Mouse (Mus musculus) CH12.LX (cell line): ENCODE measurements around the gene Samsn1. TPM values are rescaled to one million over a fixed set of nuclear protein-coding genes. Genes with fewer than 3 reads are reported as not detected.

Source experiments
- DNase-seq: peaks from one replicate; pipeline ENCODE4 v3.0.0-alpha.2; 2013; ENCODE audit errors: extremely low read depth
- H3K27ac ChIP-seq: 2 replicates; pipeline ENCODE4 v1.5.1; 2012; ENCODE audit warnings: low read depth, mild to moderate bottlenecking, control low read depth, moderate library complexity; ENCODE audit not compliant: insufficient read depth
- H3K27me3 ChIP-seq: replicated peaks from 2 replicates; pipeline ENCODE3; 2012; ENCODE audit warnings: inconsistent platforms
- H3K36me3 ChIP-seq, 2 experiments: replicated peaks in 1 of 2; 2 replicates each; pipeline versions ENCODE3 to v1.6.1; 2012; ENCODE audit warnings: inconsistent platforms in 1 of 2, low read length in 1 of 2, mild to moderate bottlenecking in 1 of 2, mixed read lengths in 1 of 2, moderate library complexity in 1 of 2; ENCODE audit not compliant: control insufficient read depth in 1 of 2, insufficient read depth in 1 of 2
- H3K4me1 ChIP-seq, 2 experiments: 2 replicates each; pipeline ENCODE4 v1.6.1; 2012; ENCODE audit warnings: inconsistent platforms in 1 of 2, moderate library complexity in 1 of 2; ENCODE audit not compliant: insufficient read depth in 2 of 2, control insufficient read depth in 1 of 2
- H3K4me2 ChIP-seq: 2 replicates; pipeline ENCODE4 v1.6.1; 2012; ENCODE audit warnings: low read depth, mild to moderate bottlenecking, control low read depth; ENCODE audit not compliant: poor library complexity, insufficient read depth, severe bottlenecking
- H3K4me3 ChIP-seq, 3 experiments: fragments of 150-350 bp in 1 of 3; sonication (generic) in 1 of 3; replicated peaks in 1 of 3; 2 replicates each; pipeline versions ENCODE3 to v1.5.1; 2011 to 2012; ENCODE audit warnings: low read depth in 2 of 3, low read length in 2 of 3, mild to moderate bottlenecking in 2 of 3, moderate library complexity in 2 of 3, control low read depth in 1 of 3, improper control_type of control experiment in 1 of 3, inconsistent platforms in 1 of 3, mixed read lengths in 1 of 3; ENCODE audit not compliant: poor library complexity in 1 of 3
- H3K79me2 ChIP-seq: replicated peaks from 2 replicates; pipeline ENCODE4 v1.6.1; 2012; ENCODE audit warnings: mild to moderate bottlenecking, moderate library complexity; ENCODE audit not compliant: control insufficient read depth, poor library complexity, insufficient read depth, severe bottlenecking; ENCODE audit errors: extremely low read depth
- H3K9ac ChIP-seq: 2 replicates; pipeline ENCODE4 v1.6.1; 2012; ENCODE audit warnings: low read depth, mild to moderate bottlenecking, control low read depth, moderate library complexity; ENCODE audit not compliant: insufficient read depth
- H3K9me3 ChIP-seq: replicated peaks from 2 replicates; pipeline ENCODE3; 2012; ENCODE audit warnings: low read length, inconsistent platforms, mixed read lengths
- BHLHE40 ChIP-seq: IDR thresholded peaks from 2 replicates; pipeline ENCODE4 v1.6.1; 2011; ENCODE audit warnings: mild to moderate bottlenecking, low read depth, low read length, improper control_type of control experiment
- CHD2 ChIP-seq: IDR thresholded peaks from 2 replicates; pipeline ENCODE4 v1.6.1; 2011; ENCODE audit warnings: low read length, improper control_type of control experiment
- CTCF ChIP-seq, 2 experiments: IDR thresholded peaks in 1 of 2; conservative IDR thresholded peaks in 1 of 2; 2 replicates each; pipeline ENCODE4 v1.5.1; 2011 to 2012; ENCODE audit warnings: low read depth in 2 of 2, low read length in 2 of 2, improper control_type of control experiment in 1 of 2, inconsistent platforms in 1 of 2, mild to moderate bottlenecking in 1 of 2, moderate library complexity in 1 of 2
- E2F4 ChIP-seq: IDR thresholded peaks from 2 replicates; pipeline ENCODE4 v1.6.1; 2011; ENCODE audit warnings: low read depth, low read length, improper control_type of control experiment; ENCODE audit not compliant: insufficient replicate concordance
- EP300 ChIP-seq: IDR thresholded peaks from 2 replicates; pipeline ENCODE4 v1.6.1; 2011; ENCODE audit warnings: low read length, improper control_type of control experiment
- ETS1 ChIP-seq: conservative IDR thresholded peaks from 2 replicates; pipeline ENCODE4 v1.6.1; 2012; ENCODE audit warnings: low read depth, mild to moderate bottlenecking, inconsistent platforms, low read length, improper control_type of control experiment, moderate library complexity
- GABPA ChIP-seq: IDR thresholded peaks from 2 replicates; pipeline ENCODE4 v1.6.1; 2012; ENCODE audit warnings: low read depth, low read length, improper control_type of control experiment, inconsistent platforms; ENCODE audit not compliant: insufficient replicate concordance
- IRF4 ChIP-seq: IDR thresholded peaks from 2 replicates; pipeline ENCODE4 v1.6.1; 2014; ENCODE audit warnings: low read depth, mild to moderate bottlenecking, inconsistent platforms, low read length, improper control_type of control experiment
- KAT2A ChIP-seq: IDR thresholded peaks from 2 replicates; pipeline ENCODE4 v1.6.1; 2012; ENCODE audit warnings: low read length, improper control_type of control experiment, inconsistent platforms; ENCODE audit not compliant: insufficient replicate concordance
- MAZ ChIP-seq: IDR thresholded peaks from 2 replicates; pipeline ENCODE4 v1.6.1; 2012; ENCODE audit warnings: low read depth, mild to moderate bottlenecking, inconsistent platforms, low read length, improper control_type of control experiment, moderate library complexity
- PAX5 ChIP-seq: IDR thresholded peaks from 2 replicates; pipeline ENCODE4 v1.6.1; 2012; ENCODE audit warnings: low read length, inconsistent platforms, mixed read lengths
- POLR2A ChIP-seq: IDR thresholded peaks from 2 replicates; pipeline ENCODE4 v1.6.1; 2011; ENCODE audit warnings: low read depth, mild to moderate bottlenecking, improper control_type of control experiment, low read length
- RAD21 ChIP-seq: IDR thresholded peaks from 2 replicates; pipeline ENCODE4 v1.6.1; 2011; ENCODE audit warnings: low read depth, mild to moderate bottlenecking, low read length, improper control_type of control experiment, moderate library complexity
- SIN3A ChIP-seq: IDR thresholded peaks from 2 replicates; pipeline ENCODE4 v1.6.1; 2012; ENCODE audit warnings: low read length, improper control_type of control experiment, inconsistent platforms
- SMC3 ChIP-seq: IDR thresholded peaks from 2 replicates; pipeline ENCODE4 v1.6.1; 2011; ENCODE audit warnings: low read depth, low read length, improper control_type of control experiment
- TCF12 ChIP-seq: IDR thresholded peaks from 2 replicates; pipeline ENCODE4 v1.6.1; 2014; ENCODE audit warnings: low read depth, mild to moderate bottlenecking, inconsistent platforms, low read length, improper control_type of control experiment
- USF2 ChIP-seq: conservative IDR thresholded peaks from 2 replicates; pipeline ENCODE4 v1.6.1; 2011; ENCODE audit warnings: low read depth, low read length, improper control_type of control experiment
- ZC3H11A ChIP-seq: IDR thresholded peaks from 2 replicates; pipeline ENCODE4 v1.6.1; 2012; ENCODE audit warnings: low read depth, mild to moderate bottlenecking, inconsistent platforms, low read length, improper control_type of control experiment
- ZNF384 ChIP-seq: IDR thresholded peaks from 2 replicates; pipeline ENCODE4 v1.6.1; 2012; ENCODE audit warnings: low read depth, low read length, improper control_type of control experiment, inconsistent platforms
- dilution Hi-C: fragments of 300-500 bp; cut with MboI; formaldehyde crosslinking; loops from 2 replicates; pipeline ENCODE4 v1.14.3; 2020; ENCODE audit warnings: low sequenced_read_pairs; ENCODE audit not compliant: extremely low pct_unique_long_range_greater_than_20kb, extremely low pct_ligation_motif_present
- in situ Hi-C: fragments of 300-500 bp; cut with MboI; formaldehyde crosslinking; loops from 3 replicates; pipeline ENCODE4 v1.14.3; 2019; ENCODE audit warnings: low sequenced_read_pairs, low pct_ligation_motif_present, low pct_unique_long_range_greater_than_20kb, mixed read lengths
- polyA plus RNA-seq: library from polyadenylated mRNA; unstranded; fragments of >175 nt; gene quantifications from 2 replicates; pipeline ENCODE4 v1.2.1, GENCODE M21; 2012; ENCODE audit warnings: low read depth; ENCODE audit not compliant: insufficient read length
- total RNA-seq, 2 experiments: library from RNA; depleted of rRNA; stranded (reverse); fragments of 300-350 nt in 1 of 2; fragments of >200 nt in 1 of 2; gene quantifications; 2 replicates each; pipeline ENCODE4 v1.2.3; 2012 to 2014

Samsn1 gene
- total and polyA plus RNA-seq, 3 experiments, result 27.7 to 76.9 (median 29.6) TPM

DNA sequence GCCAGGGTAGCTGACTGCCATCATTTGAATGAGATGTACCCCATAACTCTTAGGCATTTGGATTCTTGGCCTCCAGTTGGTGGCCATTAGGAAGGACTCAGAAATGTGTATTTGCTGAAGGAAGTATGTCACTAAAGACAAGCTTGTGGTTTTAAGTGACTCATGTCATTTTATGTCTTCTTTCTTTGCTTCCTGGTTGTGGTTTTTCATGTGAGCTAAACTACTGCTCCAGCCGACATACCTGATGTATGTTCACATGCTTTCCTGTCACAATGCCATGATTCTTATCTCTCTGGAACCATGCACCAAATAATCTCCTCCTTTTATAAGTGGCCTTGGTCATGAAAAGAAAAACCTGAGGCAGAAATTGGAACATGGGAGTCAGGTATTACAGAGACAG lies 38.2 kb downstream of the Samsn1 start:
- TF ChIP-seq TCF12 (no peak), EP300 (no peak), RAD21 (no peak), CHD2 (no peak), PAX5 (no peak)
- TF ChIP-seq, all 38 proteins: peak for 0
- in situ Hi-C loops, result no loop called here

DNA sequence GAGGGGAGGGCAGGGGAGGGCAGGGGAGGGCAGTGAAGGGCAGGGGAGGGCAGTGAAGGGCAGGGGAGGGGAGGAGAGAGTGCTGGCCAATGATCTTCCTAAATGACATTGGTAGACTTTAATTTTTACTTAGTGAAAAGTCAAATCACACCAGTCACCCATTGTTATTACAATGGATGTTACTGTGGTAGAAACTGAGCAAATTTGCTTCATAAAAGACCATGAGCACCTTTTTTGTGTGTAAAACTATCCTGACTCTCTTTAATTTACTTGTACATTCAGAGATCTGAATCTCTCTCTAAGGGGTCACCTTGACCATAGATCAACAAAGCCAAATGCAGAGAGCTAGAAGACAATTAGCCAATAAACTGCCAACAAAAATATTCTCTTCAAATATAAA lies 42.7 kb downstream of the Samsn1 start:
- H3K4me2 ChIP-seq, result no peak overlapping the region
- no peak overlapping the region for H3K4me3 ChIP-seq
- DNase-seq, result no peak
- H3K27ac ChIP-seq, result no peak overlapping the region
- TF ChIP-seq CHD2, result no peak
- TF ChIP-seq GABPA, result no peak
- no peak for TF ChIP-seq MAZ
- TF ChIP-seq E2F4, result no peak
- TF ChIP-seq ZC3H11A, result no peak
- no peak for TF ChIP-seq ZNF384
- no peak for TF ChIP-seq BHLHE40
- TF ChIP-seq PAX5, result no peak
- no peak for TF ChIP-seq POLR2A
- TF ChIP-seq IRF4, result no peak
- TF ChIP-seq SMC3, result no peak
- TF ChIP-seq USF2, result no peak
- TF ChIP-seq SIN3A, result no peak
- TF ChIP-seq ETS1, result no peak
- TF ChIP-seq CTCF (conservative IDR thresholded peaks at IDR 0.05 in 1 of 2, IDR thresholded peaks at IDR 0.05 in 1 of 2; ENCODE audit: low read depth in 2 of 2, low read length in 2 of 2), result no peak
- no peak for TF ChIP-seq KAT2A
- H3K4me1 ChIP-seq, result no peaks in the 10 kb centered on the region
- no peaks in the 10 kb centered on the region for H3K27me3 ChIP-seq
- in situ Hi-C loops, result no loop called here
- H3K9me3 ChIP-seq, result no peaks in the 10 kb centered on the region
- no peaks in the 10 kb centered on the region for H3K36me3 ChIP-seq
- H3K9ac ChIP-seq, result no peak overlapping the region
- dilution Hi-C loops, result no loop called here
- H3K79me2 ChIP-seq, result no peaks in the 10 kb centered on the region; the same call in 1 of the 2 replicates

More for the DNA sequence above, 38.2 kb downstream of the Samsn1 start:
- dilution Hi-C loops, result no loop called here
- Histone ChIP-seq H3K79me2 (no peaks in the 10 kb centered on the region; the same call in 1 of the 2 replicates), H3K36me3 (no peaks in the 10 kb centered on the region), H3K27me3 (no peaks in the 10 kb centered on the region), H3K9ac (no peak overlapping the region), H3K9me3 (no peaks in the 10 kb centered on the region), H3K4me2 (no peak overlapping the region), H3K27ac (no peak overlapping the region), H3K4me1 (no peaks in the 10 kb centered on the region), H3K4me3 (no peak overlapping the region)
- DNase-seq, result no peak
